Mouse (Mus musculus): Measurements from ENCODE around the gene Ccdc88c. TPM values are rescaled to one million over a fixed set of nuclear protein-coding genes. Genes with fewer than 3 reads are reported as not detected.
A peak's percentile ranks its signal among the peaks of the same experiment; 100 is the strongest.

Ccdc88c gene
- polyA plus RNA-seq, 1 experiment from 2014 or later, result 2.3 TPM

DNA sequence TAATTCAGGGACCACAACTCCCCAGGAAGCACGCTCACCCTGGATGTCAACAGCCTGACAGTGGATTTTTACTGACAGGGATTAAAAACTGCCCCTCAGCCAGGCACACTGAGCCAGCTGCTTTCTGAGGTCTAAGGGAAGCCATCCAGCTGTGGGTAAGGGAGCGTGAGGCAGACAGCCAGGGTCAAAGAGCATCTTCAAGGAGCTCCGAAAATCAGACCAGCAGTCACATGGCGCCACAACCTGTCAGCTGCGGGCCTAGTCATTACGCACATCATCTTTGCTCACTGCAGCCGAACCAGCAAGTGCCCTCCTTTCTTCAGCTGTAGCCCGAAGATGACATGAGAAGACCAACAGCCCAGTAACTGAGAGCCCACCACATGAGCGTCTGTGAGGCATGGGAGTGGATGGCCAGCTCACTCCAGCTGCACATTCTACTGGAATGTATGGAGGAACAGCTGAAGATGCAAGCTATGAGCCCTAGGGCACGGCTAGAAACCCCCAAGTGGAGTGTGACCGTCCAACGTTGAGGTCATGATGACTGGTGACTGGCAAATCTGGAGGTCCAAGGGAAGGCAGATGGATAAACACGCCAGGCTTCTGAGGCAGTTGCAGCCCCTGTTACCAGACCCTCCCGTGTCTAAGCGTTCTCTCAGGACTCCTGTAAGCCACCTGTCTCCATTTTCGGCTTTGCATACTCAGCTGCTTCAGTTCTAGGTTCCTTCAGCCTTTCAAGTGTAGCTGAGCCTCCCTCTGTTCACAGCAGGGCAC lies 33.1 kb downstream of the Ccdc88c start:
- peaks cover 45% of the 10 kb centered on the region for H3K27me3 ChIP-seq (replicated peaks)
- H3K36me3 ChIP-seq, result no peaks in the 10 kb centered on the region
- H3K4me2 ChIP-seq, result no peak overlapping the region
- H3K4me1 ChIP-seq (replicated peaks), result peaks cover 25% of the 10 kb centered on the region
- no peak overlapping the region for H3K9ac ChIP-seq
- no peak overlapping the region for H3K4me3 ChIP-seq
- H3K27ac ChIP-seq (ENCODE audit: poor library complexity, severe bottlenecking), result no peak overlapping the region
- no peak for ATAC-seq (ENCODE audit: insufficient number of reproducible peaks, low FRiP score)
- 64% methylated on average over 16 of the region's 16 CpGs for WGBS
- no peaks in the 10 kb centered on the region for H3K9me3 ChIP-seq (replicated peaks)

DNA sequence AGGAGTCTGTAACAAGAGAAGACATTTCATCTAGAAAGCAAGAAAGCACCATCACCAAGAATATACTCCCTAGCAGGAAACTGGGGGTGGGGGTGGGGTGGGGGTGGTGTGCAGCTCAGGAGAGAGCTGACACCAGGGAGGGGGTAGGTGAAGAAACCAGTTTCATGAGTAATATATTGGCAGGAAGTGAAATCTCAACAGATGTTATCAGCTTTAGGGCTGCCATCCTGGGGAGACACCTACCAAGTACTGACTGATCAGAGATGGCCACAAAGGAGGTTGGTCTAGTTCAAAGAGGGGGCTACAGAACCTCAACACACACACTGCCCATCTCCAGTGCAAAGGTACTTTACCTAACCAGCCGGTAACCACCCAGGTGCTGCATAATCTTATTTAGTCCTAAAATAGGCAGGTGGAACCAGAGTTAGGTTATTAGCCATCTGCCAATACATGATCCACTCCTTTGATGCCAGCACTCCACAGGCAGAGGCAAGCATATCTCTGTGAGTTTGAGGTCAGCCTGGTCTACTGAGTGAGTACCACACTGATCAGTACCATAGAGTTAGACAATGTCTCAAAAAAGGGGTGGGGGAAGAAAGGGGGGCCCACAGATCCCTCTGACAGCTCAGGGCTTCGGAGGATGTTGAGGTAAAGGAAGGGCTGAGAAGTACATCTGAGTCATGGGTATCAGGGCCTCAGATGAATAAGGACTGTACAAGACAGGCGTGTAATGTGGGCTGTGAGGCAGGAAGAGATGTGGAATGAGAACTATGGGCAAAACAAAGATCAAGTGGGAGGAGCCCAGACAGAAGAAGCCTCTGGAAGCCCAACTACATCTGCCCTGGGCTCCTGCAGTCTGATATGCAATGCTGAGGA lies 34.5 kb downstream of the Ccdc88c start:
- H3K36me3 ChIP-seq, result no peaks in the 10 kb centered on the region
- no peak overlapping the region for H3K9ac ChIP-seq
- H3K4me3 ChIP-seq, result no peak overlapping the region
- no peaks in the 10 kb centered on the region for H3K9me3 ChIP-seq (replicated peaks)
- ATAC-seq (ENCODE audit: insufficient number of reproducible peaks, low FRiP score), result no peak
- peaks cover 22% of the 10 kb centered on the region for H3K4me1 ChIP-seq (replicated peaks)
- WGBS, result 81% methylated on average over 3 of the region's 3 CpGs
- H3K27ac ChIP-seq (ENCODE audit: poor library complexity, severe bottlenecking), result no peak overlapping the region
- no peak overlapping the region for H3K4me2 ChIP-seq
- H3K27me3 ChIP-seq (replicated peaks), result peaks cover 53% of the 10 kb centered on the region

DNA sequence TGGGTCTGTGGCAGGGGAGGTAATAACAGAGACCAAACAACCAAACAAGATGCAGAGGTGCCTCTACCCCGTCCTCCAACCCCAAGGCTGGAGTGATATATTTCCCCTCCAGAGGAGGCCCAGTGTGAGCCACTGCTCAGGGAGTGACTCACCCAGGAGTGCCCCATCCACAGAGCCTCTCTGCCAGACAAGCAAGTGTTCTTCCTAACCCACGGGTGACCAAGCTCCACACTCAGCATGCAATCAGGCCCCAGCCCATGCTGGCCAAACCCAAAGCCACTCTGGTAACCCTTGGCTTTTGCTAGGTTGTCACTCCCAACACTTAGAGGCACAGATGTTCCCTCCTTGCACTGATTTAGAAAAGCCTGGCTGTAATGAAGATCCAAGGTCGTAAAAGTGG lies 35.7 kb downstream of the Ccdc88c start:
- no peak overlapping the region for H3K27ac ChIP-seq (ENCODE audit: poor library complexity, severe bottlenecking)
- H3K36me3 ChIP-seq, result no peaks in the 10 kb centered on the region
- no peak overlapping the region for H3K9ac ChIP-seq
- H3K9me3 ChIP-seq (replicated peaks), result no peaks in the 10 kb centered on the region
- WGBS, result 71% methylated on average over 3 of the region's 3 CpGs
- peaks cover 10% of the 10 kb centered on the region for H3K4me1 ChIP-seq (replicated peaks)
- no peak for ATAC-seq (ENCODE audit: insufficient number of reproducible peaks, low FRiP score)
- peaks cover 62% of the 10 kb centered on the region for H3K27me3 ChIP-seq (replicated peaks)
- H3K4me3 ChIP-seq, result no peak overlapping the region
- H3K4me2 ChIP-seq, result no peak overlapping the region

DNA sequence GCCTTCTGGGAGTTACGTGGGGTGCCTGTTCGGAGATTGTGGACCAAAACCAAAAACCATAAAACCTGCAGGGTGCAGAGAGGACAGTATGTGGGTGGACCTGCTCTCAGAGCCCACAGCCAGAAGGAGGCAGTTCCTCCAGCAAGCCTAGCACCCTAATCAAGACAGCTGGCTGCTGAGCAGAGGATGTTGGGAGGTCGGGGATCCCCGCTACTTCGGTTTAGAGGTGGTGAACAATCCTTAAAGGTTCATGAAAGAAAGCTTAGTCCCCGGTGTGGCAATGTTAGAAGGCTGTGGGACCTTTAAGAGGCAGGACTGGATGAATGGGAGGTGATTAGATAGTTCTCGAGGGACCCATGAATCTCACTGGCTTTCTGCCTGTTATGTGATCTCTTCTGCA lies 36.4 kb downstream of the Ccdc88c start:
- no peak overlapping the region for H3K9ac ChIP-seq
- ATAC-seq (ENCODE audit: insufficient number of reproducible peaks, low FRiP score), result no peak
- peaks cover 64% of the 10 kb centered on the region for H3K27me3 ChIP-seq (replicated peaks)
- H3K4me3 ChIP-seq, result no peak overlapping the region
- H3K4me2 ChIP-seq, result no peak overlapping the region
- no peaks in the 10 kb centered on the region for H3K9me3 ChIP-seq (replicated peaks)
- H3K36me3 ChIP-seq, result no peaks in the 10 kb centered on the region
- no peak overlapping the region for H3K27ac ChIP-seq (ENCODE audit: poor library complexity, severe bottlenecking)
- H3K4me1 ChIP-seq (replicated peaks), result peaks cover 3% of the 10 kb centered on the region
- 74% methylated on average over 7 of the region's 7 CpGs for WGBS

DNA sequence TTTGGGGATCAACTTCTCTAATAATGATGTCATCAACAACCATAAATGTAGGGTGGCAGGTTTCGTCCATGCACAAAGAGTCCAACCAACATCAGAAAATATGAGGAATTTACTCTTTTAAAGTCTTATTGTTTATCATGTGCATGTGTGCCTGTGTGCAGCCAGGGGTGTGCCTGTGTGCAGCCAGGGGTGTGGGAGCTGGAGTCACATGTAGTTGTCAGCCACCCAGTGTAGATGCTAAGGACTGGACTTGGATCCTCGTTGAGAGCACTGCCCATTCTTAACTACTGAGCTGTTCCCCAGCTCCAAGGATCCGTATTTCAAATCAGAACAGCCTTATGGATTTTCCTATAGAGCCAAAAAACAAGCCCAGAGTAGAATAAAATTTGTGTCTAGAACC lies 37.7 kb downstream of the Ccdc88c start:
- Histone ChIP-seq H3K27ac (ENCODE audit: poor library complexity, severe bottlenecking) (no peak overlapping the region), H3K4me1 (replicated peaks) (no peaks in the 10 kb centered on the region), H3K4me3 (no peak overlapping the region), H3K9me3 (replicated peaks) (no peaks in the 10 kb centered on the region), H3K4me2 (no peak overlapping the region), H3K9ac (no peak overlapping the region), H3K36me3 (no peaks in the 10 kb centered on the region), H3K27me3 (replicated peaks) (peaks cover 72% of the 10 kb centered on the region)
- WGBS, result 85% methylated on average over 3 of the region's 3 CpGs
- no peak for ATAC-seq (ENCODE audit: insufficient number of reproducible peaks, low FRiP score)

DNA sequence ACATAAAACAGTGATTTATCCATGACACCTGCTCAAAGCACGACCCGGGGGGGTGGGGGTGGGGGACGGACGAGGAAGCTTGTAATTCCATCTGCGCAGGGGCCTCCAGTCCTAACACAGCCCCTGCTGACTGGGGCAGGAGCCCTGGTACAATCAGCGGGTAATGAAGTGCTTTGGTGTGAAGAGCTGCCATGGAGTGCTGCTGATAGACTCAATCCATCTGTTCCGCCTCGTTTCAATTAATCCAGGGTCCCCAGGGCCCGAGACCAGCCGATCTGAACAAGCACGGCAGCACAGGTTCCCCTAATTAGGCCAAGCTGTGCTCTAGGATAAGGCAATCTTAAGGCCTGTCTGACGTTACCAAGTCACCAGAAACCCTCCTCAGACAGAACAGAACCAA lies 38.6 kb downstream of the Ccdc88c start:
- whole genome bisulfite sequencing, result 47% methylated on average over 12 of the region's 12 CpGs
- no peaks in the 10 kb centered on the region for H3K4me1 ChIP-seq (replicated peaks)

DNA sequence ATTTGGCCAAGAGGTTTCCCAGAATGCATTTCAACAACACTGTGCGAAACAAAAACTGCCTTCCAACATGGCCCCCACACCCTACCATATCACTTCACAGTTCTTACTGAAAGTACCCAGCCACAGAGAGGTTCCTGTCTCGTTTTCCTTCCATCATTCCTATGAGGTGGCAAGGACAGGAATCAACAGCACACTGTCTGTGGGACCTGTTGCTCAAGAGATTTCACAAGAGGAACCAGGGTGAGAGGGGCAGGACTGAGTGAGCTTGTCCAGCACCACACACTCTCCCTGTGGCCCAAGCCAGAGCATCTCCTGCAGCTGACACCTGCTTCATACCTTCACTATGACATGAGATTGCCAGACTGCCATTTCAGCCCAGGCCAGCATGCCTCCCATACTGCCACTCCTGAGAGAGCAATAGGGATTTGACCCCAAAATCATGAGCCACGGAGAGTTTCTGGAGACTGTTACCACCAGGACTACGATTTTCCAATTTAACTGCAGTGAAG lies 39.0 kb downstream of the Ccdc88c start:
- 69% methylated on average over 4 of the region's 4 CpGs for WGBS
- no peak overlapping the region for H3K27ac ChIP-seq (ENCODE audit: poor library complexity, severe bottlenecking)
- no peaks in the 10 kb centered on the region for H3K36me3 ChIP-seq
- no peaks in the 10 kb centered on the region for H3K9me3 ChIP-seq (replicated peaks)
- H3K9ac ChIP-seq, result no peak overlapping the region
- ATAC-seq (ENCODE audit: insufficient number of reproducible peaks, low FRiP score), result no peak
- peaks cover 62% of the 10 kb centered on the region for H3K27me3 ChIP-seq (replicated peaks)
- H3K4me3 ChIP-seq, result no peak overlapping the region
- no peak overlapping the region for H3K4me2 ChIP-seq
- no peaks in the 10 kb centered on the region for H3K4me1 ChIP-seq (replicated peaks)

More for the DNA sequence above, 38.6 kb downstream of the Ccdc88c start:
- Histone ChIP-seq H3K27ac (ENCODE audit: poor library complexity, severe bottlenecking) (no peak overlapping the region), H3K9ac (0 out of 2 replicates have a peak overlapping the region, but pooled peaks have one; percentile 2), H3K36me3 (no peaks in the 10 kb centered on the region), H3K9me3 (replicated peaks) (no peaks in the 10 kb centered on the region), H3K4me3 (no peak overlapping the region), H3K27me3 (replicated peaks) (peaks cover 65% of the 10 kb centered on the region), H3K4me2 (no peak overlapping the region)
- no peak for ATAC-seq (ENCODE audit: insufficient number of reproducible peaks, low FRiP score)

DNA sequence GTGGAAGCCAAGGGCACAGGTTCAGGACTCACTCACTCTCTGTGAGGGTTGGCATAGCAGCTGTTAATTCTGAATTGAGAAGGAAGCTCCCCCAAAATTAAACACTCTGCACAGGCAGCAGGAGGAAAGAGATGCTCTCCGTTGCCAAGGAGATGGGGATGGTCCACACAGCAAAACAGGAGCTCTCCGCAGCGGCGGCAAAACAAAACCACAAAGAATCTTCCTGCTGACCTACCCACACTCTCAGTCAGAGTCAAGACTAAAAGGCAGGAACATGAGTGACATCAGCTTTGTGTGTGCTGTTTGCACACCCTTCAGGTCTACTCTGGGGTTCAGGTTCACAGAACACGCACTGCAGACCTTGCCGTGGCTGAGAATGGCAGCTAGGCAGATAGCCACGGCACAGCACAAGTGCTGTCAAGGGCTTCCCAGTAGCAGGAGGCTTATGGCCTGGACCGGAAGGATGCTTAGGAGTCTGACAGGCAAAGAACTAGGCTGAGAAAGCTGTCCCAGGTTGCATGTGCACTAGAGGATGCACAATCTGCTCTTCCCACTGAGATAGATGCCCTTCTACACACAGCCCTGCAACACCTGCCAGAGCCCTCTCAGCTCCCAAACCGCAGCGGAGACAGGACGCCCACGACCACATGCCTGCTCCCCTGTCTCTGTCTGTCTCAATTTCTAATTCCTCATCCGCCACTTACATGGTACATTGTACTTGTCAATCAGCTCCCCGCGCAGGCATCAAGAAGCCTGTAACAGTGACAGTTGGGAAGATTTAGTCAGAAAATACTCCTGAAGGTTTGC lies 40.3 kb downstream of the Ccdc88c start:
- H3K4me1 ChIP-seq (replicated peaks), result no peaks in the 10 kb centered on the region
- H3K27me3 ChIP-seq (replicated peaks), result peaks cover 60% of the 10 kb centered on the region
- no peaks in the 10 kb centered on the region for H3K36me3 ChIP-seq
- no peak overlapping the region for H3K4me3 ChIP-seq
- no peak overlapping the region for H3K4me2 ChIP-seq
- no peaks in the 10 kb centered on the region for H3K9me3 ChIP-seq (replicated peaks)
- WGBS, result 80% methylated on average over 15 of the region's 15 CpGs
- ATAC-seq (ENCODE audit: insufficient number of reproducible peaks, low FRiP score), result no peak
- no peak overlapping the region for H3K27ac ChIP-seq (ENCODE audit: poor library complexity, severe bottlenecking)
- no peak overlapping the region for H3K9ac ChIP-seq

DNA sequence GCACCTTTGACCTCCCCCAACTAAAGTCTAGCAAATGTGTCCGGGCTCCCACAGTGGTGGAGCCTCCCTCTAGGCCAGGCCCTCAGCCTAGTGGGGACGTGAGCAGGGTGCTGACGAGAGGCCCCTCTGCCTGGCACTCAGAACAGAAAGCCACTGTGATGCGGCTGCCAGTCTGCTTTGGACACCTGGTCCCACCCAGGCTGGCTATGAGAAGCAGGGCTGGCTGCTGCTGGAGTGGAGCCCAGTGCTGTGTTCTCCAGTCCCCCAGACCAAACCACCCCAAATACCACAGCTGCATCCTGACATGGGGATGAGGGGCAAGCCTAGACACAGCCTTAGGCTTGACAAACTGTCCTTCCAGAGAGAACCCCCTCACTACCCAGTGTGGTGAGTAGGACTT lies 42.4 kb downstream of the Ccdc88c start:
- no peaks in the 10 kb centered on the region for H3K9me3 ChIP-seq (replicated peaks)
- H3K27ac ChIP-seq (ENCODE audit: poor library complexity, severe bottlenecking), result no peak overlapping the region
- 88% methylated on average over 4 of the region's 4 CpGs for WGBS
- H3K9ac ChIP-seq, result no peak overlapping the region
- no peak for ATAC-seq (ENCODE audit: insufficient number of reproducible peaks, low FRiP score)
- peaks cover 11% of the 10 kb centered on the region for H3K4me1 ChIP-seq (replicated peaks)
- H3K27me3 ChIP-seq (replicated peaks), result peaks cover 50% of the 10 kb centered on the region
- no peak overlapping the region for H3K4me3 ChIP-seq
- no peak overlapping the region for H3K4me2 ChIP-seq
- no peaks in the 10 kb centered on the region for H3K36me3 ChIP-seq

DNA sequence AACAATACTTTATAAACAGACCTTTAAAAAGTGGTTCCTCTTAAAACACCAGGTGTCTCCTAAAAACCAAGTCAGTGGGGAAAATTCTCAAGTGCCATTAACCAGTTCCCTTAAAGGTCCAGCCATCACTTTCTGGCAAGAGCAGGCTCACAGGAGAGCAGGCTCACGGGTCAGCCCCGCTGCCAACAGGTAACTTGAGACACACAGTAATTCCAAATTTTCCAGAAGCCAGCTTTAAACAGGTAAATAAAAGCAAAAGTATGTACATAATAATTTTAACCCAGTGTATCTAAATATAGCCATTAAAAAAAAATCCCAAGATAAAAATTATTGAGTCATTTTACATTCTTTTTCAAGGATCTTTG lies 43.1 kb downstream of the Ccdc88c start:
- Histone ChIP-seq H3K27ac (ENCODE audit: poor library complexity, severe bottlenecking) (no peak overlapping the region), H3K4me3 (no peak overlapping the region), H3K4me2 (no peak overlapping the region), H3K9me3 (replicated peaks) (no peaks in the 10 kb centered on the region), H3K27me3 (replicated peaks) (peaks cover 43% of the 10 kb centered on the region), H3K9ac (no peak overlapping the region), H3K4me1 (replicated peaks) (peaks cover 11% of the 10 kb centered on the region), H3K36me3 (no peaks in the 10 kb centered on the region)
- 88% methylated on average over 2 of the region's 2 CpGs for WGBS
- no peak for ATAC-seq (ENCODE audit: insufficient number of reproducible peaks, low FRiP score)

Measured in heart, embryonic 12.5 days (tissue).